Mouse (Mus musculus) erythroblast, embryonic 14.5 days (primary cell): ENCODE results near the gene Klk7.

Experiments used
- GATA1 ChIP-seq: IDR thresholded peaks from 2 replicates; pipeline ENCODE4 v1.6.1; 2012; ENCODE audit warnings: low read length, inconsistent platforms, mixed read lengths
- TAL1 ChIP-seq: IDR thresholded peaks from 3 replicates; pipeline ENCODE4 v1.6.1; 2012; ENCODE audit warnings: low read length, inconsistent platforms, mixed read lengths

DNA sequence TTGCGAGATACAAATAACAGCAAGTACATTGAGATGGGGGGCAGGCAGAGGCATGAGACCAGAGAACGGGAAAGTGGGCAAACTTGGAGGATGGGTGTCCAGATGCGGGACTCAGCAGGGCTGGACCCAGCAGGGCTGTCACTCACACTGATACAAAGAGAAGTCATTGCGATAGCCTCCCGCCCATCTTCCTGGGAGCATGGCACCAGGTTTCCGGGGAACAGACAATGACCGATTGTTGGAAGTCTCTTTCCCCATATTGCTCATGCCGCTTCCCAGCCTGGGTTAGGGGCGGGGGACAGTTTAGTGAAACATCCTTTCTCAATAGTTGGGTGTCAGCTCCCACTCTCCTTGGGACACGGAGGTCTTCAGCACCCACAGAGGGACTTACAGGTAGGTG is 13.1 kb downstream of the Klk7 start, which contains the start of gene Klk6:
- TF ChIP-seq GATA1: no peak
- no peak for TF ChIP-seq TAL1
